Mouse (Mus musculus) ES-E14 (cell line): Measurements from ENCODE around the gene Cfap45.

Source experiments
- CHD2 ChIP-seq: IDR thresholded peaks from 2 replicates; pipeline ENCODE4 v1.6.1; 2014; ENCODE audit warnings: mild to moderate bottlenecking, low read depth, low read length, inconsistent platforms
- HCFC1 ChIP-seq: IDR thresholded peaks from 2 replicates; pipeline ENCODE4 v1.6.1; 2012; ENCODE audit warnings: low read length, inconsistent platforms, borderline replicate concordance; ENCODE audit not compliant: insufficient read depth
- MAFK ChIP-seq: IDR thresholded peaks from 2 replicates; pipeline ENCODE4 v1.6.1; 2014; ENCODE audit warnings: mild to moderate bottlenecking, low read depth, low read length, inconsistent platforms; ENCODE audit not compliant: insufficient read depth
- ZC3H11A ChIP-seq: IDR thresholded peaks from 2 replicates; pipeline ENCODE4 v1.6.1; 2012; ENCODE audit warnings: low read depth, mild to moderate bottlenecking, inconsistent platforms, low read length, borderline replicate concordance
- ZNF384 ChIP-seq: IDR thresholded peaks from 2 replicates; pipeline ENCODE4 v1.6.1; 2012; ENCODE audit warnings: low read depth, low read length, inconsistent platforms

DNA sequence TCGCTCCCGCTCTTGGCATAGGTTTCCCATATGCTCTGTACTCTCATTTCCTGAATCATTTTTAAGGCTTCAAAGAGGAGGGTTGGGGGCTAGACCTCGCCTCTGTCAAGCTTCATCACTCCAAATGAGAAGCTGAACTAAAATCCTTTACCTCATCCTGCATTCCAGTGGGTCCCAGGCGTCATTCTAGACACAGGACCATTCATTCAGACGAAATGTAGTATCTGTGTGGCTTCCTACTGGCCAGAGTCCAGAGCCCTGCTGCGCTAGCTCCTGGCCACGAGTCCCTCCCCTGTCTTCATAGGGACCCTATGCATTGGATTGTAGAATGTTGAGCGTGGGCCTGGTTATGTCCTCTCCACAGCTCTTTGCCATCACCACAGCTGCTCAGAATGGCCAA is 15.8 kb upstream of the Cfap45 start:
- TF ChIP-seq ZC3H11A (no peak), HCFC1 (no peak), CHD2 (no peak), MAFK (no peak), ZNF384 (no peak)
